Mouse (Mus musculus): ENCODE measurements around the gene Adamts16.

Adamts16 gene

DNA sequence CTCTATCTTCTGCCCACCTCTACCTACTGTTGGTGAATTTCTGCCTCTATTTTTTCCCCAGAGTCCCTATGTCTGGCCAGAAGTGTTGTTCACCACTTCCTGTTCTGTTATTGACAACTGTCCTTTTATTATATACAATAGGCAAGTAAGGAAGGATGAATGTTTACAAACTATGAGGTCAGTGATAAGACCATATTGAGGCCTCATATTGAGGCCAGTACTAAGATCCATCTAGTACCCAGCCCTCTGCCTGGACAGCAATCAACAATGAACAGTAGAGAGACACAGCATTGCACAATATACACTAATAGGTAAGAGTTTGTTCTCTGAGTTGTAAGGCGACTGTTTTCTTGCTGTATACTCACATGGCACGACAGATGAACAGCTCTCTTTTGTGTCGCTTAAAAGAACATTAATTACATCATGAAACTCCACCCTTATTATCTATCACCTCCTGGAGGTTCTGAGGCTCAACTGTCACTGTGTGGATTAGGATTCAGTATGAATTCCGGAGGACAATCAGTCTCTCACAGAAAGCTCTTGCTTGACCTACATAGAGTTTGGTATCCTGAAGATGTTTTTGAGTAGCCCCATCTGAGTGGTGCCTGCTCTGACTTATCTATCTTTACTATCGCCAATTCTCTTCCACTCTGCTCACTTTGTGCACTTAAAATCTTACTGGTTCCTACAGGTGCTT lies 134.3 kb downstream of the Adamts16 start:
- DNase-seq: no peak

DNA sequence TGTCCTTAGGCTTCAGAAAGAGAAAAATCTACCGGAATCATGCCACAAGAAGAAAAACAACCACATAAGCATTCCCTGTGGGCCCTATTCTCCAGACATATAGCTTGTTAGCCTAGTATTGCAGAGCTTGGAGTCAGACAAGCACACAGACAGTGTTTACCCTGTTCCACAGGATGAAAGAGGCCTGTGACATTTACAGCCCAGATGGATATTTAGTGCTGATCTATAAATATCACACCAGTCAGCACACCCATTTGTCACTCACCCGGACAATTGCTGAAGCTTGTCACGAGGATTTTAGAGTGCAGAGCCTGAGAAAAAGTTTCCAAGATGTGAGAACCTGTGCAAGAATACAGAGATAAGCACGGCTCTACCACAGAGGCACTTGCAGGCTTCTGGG lies 138.7 kb downstream of the Adamts16 start:
- no peak for DNase-seq

- DNase-seq: no peak
Measured at GRCm38 (mm10) chr13:70698812-70699387, 142.7 kb downstream of the Adamts16 start.

GRCm38 (mm10) chr13:70689452-70689960 lies 152.1 kb downstream of the Adamts16 start:
- no peak for DNase-seq

GRCm38 (mm10) chr13:70685825-70686224 lies 155.8 kb downstream of the Adamts16 start:
- no peak for DNase-seq

DNA sequence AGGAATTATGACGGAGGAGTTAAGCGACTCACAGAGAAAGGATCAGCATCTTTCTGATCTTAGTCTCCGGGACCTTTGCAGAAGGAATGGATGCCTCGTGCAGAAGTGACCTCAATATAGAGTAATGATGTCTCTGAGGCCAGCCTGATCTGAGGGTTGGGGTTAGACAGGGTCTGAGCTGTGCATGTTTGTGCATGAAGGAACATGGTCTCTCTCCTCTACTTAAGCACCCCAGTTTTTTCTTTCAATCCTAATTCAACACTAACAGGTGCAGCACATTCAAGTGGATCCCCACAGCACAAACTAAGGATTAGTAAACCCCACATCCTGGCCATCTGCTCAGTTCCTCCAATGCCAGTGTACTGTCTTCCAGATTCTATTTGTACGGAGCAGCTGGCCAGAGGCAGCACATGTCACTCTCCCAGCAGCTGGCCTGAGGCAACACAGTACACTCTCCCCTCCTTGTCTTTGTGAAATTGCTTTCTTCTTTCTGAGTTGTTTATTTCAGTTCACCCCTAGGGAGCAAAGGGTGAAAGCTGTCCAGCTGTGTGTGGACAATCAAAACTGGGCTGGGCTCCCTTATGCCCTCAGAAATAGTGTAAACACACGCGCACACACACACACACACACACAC lies 156.5 kb downstream of the Adamts16 start:
- DNase-seq: no peak

DNA sequence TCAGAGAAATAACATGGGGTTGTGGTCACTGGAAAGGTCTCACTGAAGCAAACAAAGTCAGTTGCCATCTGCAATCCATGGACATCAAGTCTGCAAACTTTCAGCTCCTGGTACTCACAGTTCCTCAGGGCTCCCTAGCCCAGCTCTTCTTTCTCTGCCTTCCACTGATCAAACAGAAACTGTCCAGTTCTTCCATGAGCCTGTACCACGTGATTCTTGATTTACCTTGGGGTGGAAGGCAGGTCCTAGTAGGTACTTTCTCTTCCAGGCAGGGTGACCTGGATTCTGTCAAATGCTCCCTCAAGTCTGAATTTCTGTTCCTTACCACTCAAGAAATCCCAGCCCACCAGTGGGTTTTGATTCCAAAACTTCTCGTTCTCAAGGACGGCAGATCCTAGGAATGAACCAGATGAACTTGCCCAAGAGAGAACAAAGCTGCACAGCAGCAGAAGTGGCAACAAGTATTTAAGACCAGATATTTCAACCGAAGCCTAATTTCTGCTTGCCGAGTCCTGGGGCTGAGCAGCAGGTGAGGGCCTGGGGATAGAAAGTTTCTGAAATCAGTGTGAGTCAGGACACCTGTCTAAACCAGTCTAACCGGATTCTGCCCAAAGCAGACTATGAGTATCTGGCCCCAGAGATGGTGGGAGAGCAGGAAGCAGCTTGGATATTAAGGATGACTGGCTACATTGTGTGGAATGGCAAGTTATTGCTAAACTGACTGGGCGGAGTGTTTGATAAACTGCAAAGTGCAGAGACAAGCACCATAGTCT lies 160.0 kb downstream of the Adamts16 start:
- no peak for DNase-seq

GRCm38 (mm10) chr13:70680316-70680715 lies 161.3 kb downstream of the Adamts16 start:
- DNase-seq: no peak
